In the genomic region with DNA sequence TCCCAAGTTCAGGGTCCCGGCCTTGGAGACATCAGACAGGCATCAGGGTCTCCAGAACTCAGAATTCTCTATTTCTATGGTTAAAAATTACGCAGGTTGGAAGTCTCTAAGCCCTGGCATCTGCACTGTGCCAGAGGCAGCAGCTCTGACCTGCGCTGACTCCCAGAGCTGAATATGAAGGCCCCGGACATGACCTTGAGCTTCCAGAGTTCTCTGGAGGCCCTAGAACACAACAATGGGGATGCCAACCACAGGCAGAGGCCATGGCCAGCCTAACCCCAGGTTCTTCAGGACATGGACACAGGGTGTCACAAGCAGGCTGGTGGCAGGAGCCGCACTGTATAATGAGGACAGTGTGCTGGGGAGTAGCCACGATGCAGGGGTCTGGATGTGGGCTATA, we compare ENCODE assay signal across 21 mouse cellular contexts. TPM values are rescaled to one million over a fixed set of nuclear protein-coding genes. Genes with fewer than 3 reads are reported as not detected.
DNase-seq lines count a peak whose midpoint lies in the region; ATAC-seq and TF ChIP-seq lines count a peak whose summit lies in the region.
"Had no signal": no experiment of that assay in that cellular context is flagged by ENCODE, and none has a peak within 500 bp of the region (broad histone marks: within the 10 kb centered on the region; RNA-seq: fewer than 3 reads in every experiment).

No protein-coding gene starts in this region.

- WGBS in hindbrain, embryonic 12.5 days = 89% methylated on average over 6 of the region's 6 CpGs
- 94% methylated on average over 6 of the region's 6 CpGs for WGBS in hindbrain, postnatal 0 days
- 84% methylated on average over 6 of the region's 6 CpGs for WGBS in liver, embryonic 13.5 days (ENCODE audit: insufficient replicate concordance)

- peak; percentile 82 for DNase-seq in adrenal gland, adult 2 months
- DNase-seq in adrenal gland, adult 18-20 months (ENCODE audit: low spot score in 2 of 2) = no peak
- DNase-seq in hindbrain, postnatal 0 days (ENCODE audit: low spot score) = no peak
- no peak for DNase-seq in liver, embryonic 13.5 days
- DNase-seq in liver = no peak
- no peak for DNase-seq in spleen, postnatal 4 days (ENCODE audit: low spot score in 2 of 2)
- DNase-seq: cerebellum, adult 2 months; cerebellum, postnatal 14 days; gastrocnemius, postnatal 14 days; kidney, postnatal 4 days; lung, postnatal 36 days; right cerebral cortex, postnatal 25 days; thymus, postnatal 14 days had no signal

- no peak for TF ChIP-seq CTCF in hindbrain, postnatal 0 days (IDR thresholded peaks at IDR 0.05; ENCODE audit: low read depth)

- no peaks in the 10 kb centered on the region for H3K27me3 ChIP-seq in hindbrain, embryonic 12.5 days
- H3K27me3 ChIP-seq in hindbrain, postnatal 0 days (ENCODE audit: insufficient read depth, low read length) = no peaks in the 10 kb centered on the region
- no peaks in the 10 kb centered on the region for H3K27me3 ChIP-seq in liver, embryonic 13.5 days
- H3K27me3 ChIP-seq: heart, embryonic 12.5 days; hindbrain, embryonic 15.5 days; limb, embryonic 13.5 days had no signal

- ATAC-seq in hindbrain, embryonic 12.5 days (ENCODE audit: low FRiP score) = no peak
- ATAC-seq in hindbrain, postnatal 0 days = no peak
- ATAC-seq in liver, embryonic 13.5 days (ENCODE audit: low read depth) = no peak
- ATAC-seq: forebrain, embryonic 14.5 days; midbrain, embryonic 16.5 days had no signal

- H3K36me3 ChIP-seq in hindbrain, embryonic 12.5 days = peaks cover 5% of the 10 kb centered on the region; the same call in 1 of the 2 replicates
- H3K36me3 ChIP-seq in hindbrain, postnatal 0 days (ENCODE audit: insufficient read depth, low read length) = no peaks in the 10 kb centered on the region
- peaks cover 16% of the 10 kb centered on the region for H3K36me3 ChIP-seq in liver, embryonic 13.5 days
- H3K36me3 ChIP-seq: hindbrain, embryonic 15.5 days had no signal

- peak overlapping the region; percentile 24; the same call in 1 of the 2 replicates for H3K9ac ChIP-seq in hindbrain, embryonic 12.5 days
- H3K9ac ChIP-seq in hindbrain, postnatal 0 days (replicated peaks; ENCODE audit: low read length) = no peak overlapping the region
- H3K9ac ChIP-seq in liver, embryonic 13.5 days = no peak overlapping the region
- H3K9ac ChIP-seq: heart, embryonic 12.5 days; hindbrain, embryonic 15.5 days had no signal

- H3K4me3 ChIP-seq in hindbrain, embryonic 12.5 days = no peak overlapping the region
- H3K4me3 ChIP-seq in hindbrain, postnatal 0 days (ENCODE audit: low read length) = no peak overlapping the region
- no peak overlapping the region for H3K4me3 ChIP-seq in liver, embryonic 13.5 days (replicated peaks)
- H3K4me3 ChIP-seq: heart, embryonic 12.5 days; hindbrain, embryonic 15.5 days; limb, embryonic 13.5 days had no signal

- H3K9me3 ChIP-seq in hindbrain, embryonic 12.5 days (replicated peaks) = no peaks in the 10 kb centered on the region
- no peaks in the 10 kb centered on the region for H3K9me3 ChIP-seq in hindbrain, postnatal 0 days (ENCODE audit: low read length)
- no peaks in the 10 kb centered on the region for H3K9me3 ChIP-seq in liver, embryonic 13.5 days (replicated peaks)
- H3K9me3 ChIP-seq: G1E; heart, embryonic 12.5 days; hindbrain, embryonic 15.5 days; limb, embryonic 13.5 days had no signal

- H3K4me2 ChIP-seq in hindbrain, embryonic 12.5 days (replicated peaks) = no peak overlapping the region
- no peak overlapping the region for H3K4me2 ChIP-seq in hindbrain, postnatal 0 days (ENCODE audit: low read depth, low read length)
- no peak overlapping the region for H3K4me2 ChIP-seq in liver, embryonic 13.5 days
- H3K4me2 ChIP-seq: heart, embryonic 12.5 days; hindbrain, embryonic 15.5 days; limb, embryonic 13.5 days; midbrain, embryonic 11.5 days had no signal

- H3K27ac ChIP-seq in hindbrain, embryonic 12.5 days = no peak overlapping the region
- no peak overlapping the region for H3K27ac ChIP-seq in hindbrain, postnatal 0 days
- H3K27ac ChIP-seq in liver, embryonic 13.5 days = peak overlapping the region; percentile 29; the same call in 1 of the 2 replicates
- H3K27ac ChIP-seq: hindbrain, embryonic 15.5 days; limb, embryonic 13.5 days had no signal

- peaks cover 16% of the 10 kb centered on the region for H3K4me1 ChIP-seq in hindbrain, embryonic 12.5 days
- no peaks in the 10 kb centered on the region for H3K4me1 ChIP-seq in hindbrain, postnatal 0 days (ENCODE audit: insufficient read depth, low read length)
- peaks cover 85% of the 10 kb centered on the region for H3K4me1 ChIP-seq in liver, embryonic 13.5 days (replicated peaks)

RNA-seq across cellular contexts. Expression of gene Sbno2, which starts 11.3 kb away (rescaled TPM):
- 10 to 100 TPM; 38.5 to 59.3 TPM for total RNA-seq in adrenal gland, adult 2 months (2021)
- polyA plus RNA-seq in adrenal gland, adult 2 months (2012; rRNA removed) = 102 and 120 TPM in 2 replicates
- total RNA-seq in adrenal gland, adult 18-20 months (2021) = 10 to 100 TPM; 31.0 to 41.4 TPM
- polyA plus RNA-seq in hindbrain, embryonic 12.5 days (2016; fragmentation: Nextera tagmentation; extraction: Ambion mirVana) = 15.1 TPM in 2 replicates
- total RNA-seq in hindbrain, postnatal 0 days (2014; rRNA removed) = 22.8 and 23.7 TPM in 2 replicates
- 6.9 and 7.8 TPM in 2 replicates for polyA plus RNA-seq in hindbrain, postnatal 0 days (2015; fragmentation: Nextera tagmentation; extraction: Ambion mirVana)
- polyA plus RNA-seq in liver, embryonic 13.5 days (2015; fragmentation: Nextera tagmentation; extraction: Ambion mirVana) = 9.2 and 9.9 TPM in 2 replicates

RNA-seq across cellular contexts. Expression of gene Stk11, which starts 21.5 kb away (rescaled TPM):
- 100 to 1,000 TPM; 153 to 156 TPM for total RNA-seq in adrenal gland, adult 2 months (2021)
- polyA plus RNA-seq in adrenal gland, adult 2 months (2012; rRNA removed) = 151 and 159 TPM in 2 replicates
- total RNA-seq in adrenal gland, adult 18-20 months (2021) = 100 to 1,000 TPM; 154 to 158 TPM
- 13.1 and 16.1 TPM in 2 replicates for polyA plus RNA-seq in hindbrain, embryonic 12.5 days (2016; fragmentation: Nextera tagmentation; extraction: Ambion mirVana)
- total RNA-seq in hindbrain, postnatal 0 days (2014; rRNA removed) = 86.4 and 86.6 TPM in 2 replicates
- polyA plus RNA-seq in hindbrain, postnatal 0 days (2015; fragmentation: Nextera tagmentation; extraction: Ambion mirVana) = 13.9 and 15.0 TPM in 2 replicates
- polyA plus RNA-seq in liver, embryonic 13.5 days (2015; fragmentation: Nextera tagmentation; extraction: Ambion mirVana) = 16.2 and 18.3 TPM in 2 replicates

RNA-seq across cellular contexts. Expression of gene Atp5d, which starts 44.3 kb away (rescaled TPM):
- 100 to 1,000 TPM; 654 to 778 TPM for total RNA-seq in adrenal gland, adult 2 months (2021)
- 5,895 and 6,727 TPM in 2 replicates for polyA plus RNA-seq in adrenal gland, adult 2 months (2012; rRNA removed)
- total RNA-seq in adrenal gland, adult 18-20 months (2021) = 1,000 to 10,000 TPM in 1 of 2 experiments, 100 to 1,000 TPM in 1; 593 to 1,133 TPM
- polyA plus RNA-seq in hindbrain, embryonic 12.5 days (2016; fragmentation: Nextera tagmentation; extraction: Ambion mirVana) = 351 and 385 TPM in 2 replicates
- 273 and 303 TPM in 2 replicates for total RNA-seq in hindbrain, postnatal 0 days (2014; rRNA removed)
- 733 and 736 TPM in 2 replicates for polyA plus RNA-seq in hindbrain, postnatal 0 days (2015; fragmentation: Nextera tagmentation; extraction: Ambion mirVana)
- polyA plus RNA-seq in liver, embryonic 13.5 days (2015; fragmentation: Nextera tagmentation; extraction: Ambion mirVana) = 358 and 362 TPM in 2 replicates

RNA-seq across cellular contexts. Expression of gene Cbarp, which starts 46.5 kb away (rescaled TPM):
- total RNA-seq in adrenal gland, adult 2 months (2021) = 100 to 1,000 TPM in 1 of 2 experiments, 10 to 100 TPM in 1; 74.5 to 118 TPM
- 84.3 and 84.6 TPM in 2 replicates for polyA plus RNA-seq in adrenal gland, adult 2 months (2012; rRNA removed)
- total RNA-seq in adrenal gland, adult 18-20 months (2021) = 100 to 1,000 TPM; 129 to 266 TPM
- polyA plus RNA-seq in hindbrain, embryonic 12.5 days (2016; fragmentation: Nextera tagmentation; extraction: Ambion mirVana) = 18.4 and 22.3 TPM in 2 replicates
- total RNA-seq in hindbrain, postnatal 0 days (2014; rRNA removed) = 270 and 288 TPM in 2 replicates
- 95.5 and 106 TPM in 2 replicates for polyA plus RNA-seq in hindbrain, postnatal 0 days (2015; fragmentation: Nextera tagmentation; extraction: Ambion mirVana)
- 0.54 and 0.69 TPM in 2 replicates for polyA plus RNA-seq in liver, embryonic 13.5 days (2015; fragmentation: Nextera tagmentation; extraction: Ambion mirVana)

RNA-seq across cellular contexts. Expression of gene Gpx4, which starts 47.1 kb away (rescaled TPM):
- total RNA-seq in adrenal gland, adult 2 months (2021) = 1,000 to 10,000 TPM; 1,287 to 1,377 TPM
- polyA plus RNA-seq in adrenal gland, adult 2 months (2012; rRNA removed) = 1,827 and 2,443 TPM in 2 replicates
- 1,000 to 10,000 TPM; 1,091 to 1,886 TPM for total RNA-seq in adrenal gland, adult 18-20 months (2021)
- 449 and 484 TPM in 2 replicates for polyA plus RNA-seq in hindbrain, embryonic 12.5 days (2016; fragmentation: Nextera tagmentation; extraction: Ambion mirVana)
- 373 and 379 TPM in 2 replicates for total RNA-seq in hindbrain, postnatal 0 days (2014; rRNA removed)
- 757 and 762 TPM in 2 replicates for polyA plus RNA-seq in hindbrain, postnatal 0 days (2015; fragmentation: Nextera tagmentation; extraction: Ambion mirVana)
- 677 TPM in 2 replicates for polyA plus RNA-seq in liver, embryonic 13.5 days (2015; fragmentation: Nextera tagmentation; extraction: Ambion mirVana)
